Mouse (Mus musculus): Measurements from ENCODE around the gene H2-M11. TPM values are rescaled to one million over a fixed set of nuclear protein-coding genes. Genes with fewer than 3 reads are reported as not detected.

The H2-M11 gene
- total RNA-seq (2014; fragmentation: Nextera tagmentation) (not detected in 2 replicates), total RNA-seq (2017) (not detected in 2 replicates)

- no peak for ATAC-seq (replicated peaks; ENCODE audit: poor library complexity, severe bottlenecking)
Observed at GRCm38 (mm10) chr17:36546775-36547174, at the start of gene H2-M11. Gene H2-M11, plus strand, starts transcription at chr17:36547075.

GRCm38 (mm10) chr17:36500435-36500834 is 46.4 kb upstream of the H2-M11 start:
- ATAC-seq (replicated peaks; ENCODE audit: poor library complexity, severe bottlenecking), result peak; percentile 86

GRCm38 (mm10) chr17:36503910-36504309 is 43.0 kb upstream of the H2-M11 start:
- no peak for ATAC-seq (replicated peaks; ENCODE audit: poor library complexity, severe bottlenecking)

Other genes starting within 250 kb of the H2-M11 start
- gene H2-M10.1, start 220.9 kb upstream of the H2-M11 start, total RNA-seq (2014; fragmentation: Nextera tagmentation), result not detected in 2 replicates
- not detected in 2 replicates for gene H2-M10.1, start 220.9 kb upstream of the H2-M11 start, total RNA-seq (2017)
- not detected in 2 replicates for gene H2-M10.3, start 178.7 kb upstream of the H2-M11 start, total RNA-seq (2014; fragmentation: Nextera tagmentation)
- gene H2-M10.3, start 178.7 kb upstream of the H2-M11 start, total RNA-seq (2017), result not detected in 2 replicates
- gene H2-M10.4, start 84.7 kb upstream of the H2-M11 start, total RNA-seq (2014; fragmentation: Nextera tagmentation), result not detected in 2 replicates
- not detected in 2 replicates for gene H2-M10.4, start 84.7 kb upstream of the H2-M11 start, total RNA-seq (2017)
- not detected in 2 replicates for gene H2-M9, start 95.6 kb downstream of the H2-M11 start, total RNA-seq (2014; fragmentation: Nextera tagmentation)
- gene H2-M9, start 95.6 kb downstream of the H2-M11 start, total RNA-seq (2017), result not detected in 2 replicates
- not detected in 2 replicates for gene H2-M1, start 125.1 kb downstream of the H2-M11 start, total RNA-seq (2014; fragmentation: Nextera tagmentation)
- gene H2-M1, start 125.1 kb downstream of the H2-M11 start, total RNA-seq (2017), result not detected in 2 replicates
- gene H2-M10.5, start 225.8 kb downstream of the H2-M11 start, total RNA-seq (2014; fragmentation: Nextera tagmentation), result not detected in 2 replicates
- not detected in 2 replicates for gene H2-M10.5, start 225.8 kb downstream of the H2-M11 start, total RNA-seq (2017)